ENCODE assay signal across 23 mouse cellular contexts in genomic region chr2:125375301-125375700, GRCm38 (mm10).
"Had no signal": no experiment of that assay in that cellular context is flagged by ENCODE, and none has a peak within 500 bp of the region (broad histone marks: within the 10 kb centered on the region; RNA-seq: fewer than 3 reads in every experiment).

No protein-coding gene starts in this region.

- H3K4me3 ChIP-seq: gastrocnemius, adult 2 months; heart, embryonic 10.5 days; heart, embryonic 12.5 days; intestine, embryonic 15.5 days; layer of hippocampus, adult 2 months; left cerebral cortex, adult 2 months; limb, embryonic 10.5 days; limb, embryonic 12.5 days had no signal

- DNase-seq: gastrocnemius, adult 2 months; gastrocnemius, postnatal 10 days; gastrocnemius, postnatal 25 days; heart, postnatal 10 days; heart, postnatal 4 days; kidney, adult 18-20 months; kidney, adult 8-10 months; kidney, postnatal 10 days; kidney, postnatal 25 days; kidney, postnatal 4 days; liver had no signal

- H3K27me3 ChIP-seq: heart, embryonic 12.5 days; intestine, embryonic 15.5 days; limb, embryonic 12.5 days had no signal

- H3K36me3 ChIP-seq: intestine, embryonic 15.5 days; limb, embryonic 10.5 days had no signal

- H3K4me2 ChIP-seq: heart, embryonic 12.5 days; hindbrain, embryonic 14.5 days; intestine, embryonic 15.5 days; limb, embryonic 12.5 days had no signal

- ATAC-seq: forebrain, embryonic 16.5 days; hindbrain, embryonic 16.5 days; inflammation-experienced regulatory T-cells, adult 6 months; intestine, embryonic 15.5 days; intestine, postnatal 0 days had no signal

- H3K27ac ChIP-seq: gastrocnemius, adult 2 months; heart, embryonic 10.5 days; hindbrain, embryonic 14.5 days; intestine, embryonic 15.5 days; layer of hippocampus, adult 2 months; left cerebral cortex, adult 2 months; limb, embryonic 10.5 days; limb, embryonic 12.5 days had no signal

- H3K9me3 ChIP-seq: heart, embryonic 10.5 days; heart, embryonic 12.5 days; intestine, embryonic 15.5 days; limb, embryonic 10.5 days; limb, embryonic 12.5 days had no signal

- H3K4me1 ChIP-seq: heart, embryonic 10.5 days; heart, embryonic 12.5 days; intestine, embryonic 15.5 days had no signal

- H3K9ac ChIP-seq: heart, embryonic 12.5 days; hindbrain, embryonic 14.5 days; intestine, embryonic 15.5 days; limb, embryonic 12.5 days had no signal
